Mouse (Mus musculus): Measurements from ENCODE around the gene Rab3d.

GRCm38 (mm10) chr9:21943638-21944037 lies 25.6 kb upstream of the Rab3d start:
- no peak for TF ChIP-seq ELF1 (IDR thresholded peaks at IDR 0.05; ENCODE audit: low read depth, low read length)
- no peak for TF ChIP-seq TAL1 (IDR thresholded peaks at IDR 0.05; ENCODE audit: low read length)
- TF ChIP-seq CTCF (IDR thresholded peaks at IDR 0.05 in 2 of 3, conservative IDR thresholded peaks at IDR 0.05 in 1 of 3; ENCODE audit: control insufficient read depth in 1 of 3, insufficient read depth in 1 of 3, low read depth in 2 of 3, low read length in 3 of 3, poor library complexity in 1 of 3, severe bottlenecking in 1 of 3) = no peak
- no peak for TF ChIP-seq ETS1 (IDR thresholded peaks at IDR 0.05; ENCODE audit: low read depth, low read length)
- TF ChIP-seq EP300 (IDR thresholded peaks at IDR 0.05; ENCODE audit: low read depth in 1 of 2, low read length in 2 of 2) = no peak
- no peak for TF ChIP-seq RAD21 (IDR thresholded peaks at IDR 0.05; ENCODE audit: low read depth, low read length)
- no peak for TF ChIP-seq ZNF384 (IDR thresholded peaks at IDR 0.05; ENCODE audit: low read depth, low read length)
- no peak for TF ChIP-seq MAFK (IDR thresholded peaks at IDR 0.05; ENCODE audit: borderline replicate concordance, low read depth, low read length)
- TF ChIP-seq POLR2A (IDR thresholded peaks at IDR 0.05; ENCODE audit: control insufficient read depth in 1 of 2, insufficient read depth in 1 of 2, low read depth in 1 of 2, low read length in 2 of 2, poor library complexity in 1 of 2) = no peak
- TF ChIP-seq ZMIZ1 (IDR thresholded peaks at IDR 0.05; ENCODE audit: low read depth, low read length) = no peak
- TF ChIP-seq POLR2AphosphoS2 (IDR thresholded peaks at IDR 0.05; ENCODE audit: low read length) = no peak
